Comparison of ENCODE assay signal across 22 mouse cellular contexts in genomic region chr7:118769655-118770054, GRCm38 (mm10). TPM values are rescaled to one million over a fixed set of nuclear protein-coding genes. Genes with fewer than 3 reads are reported as not detected.
DNase-seq lines count a peak whose midpoint lies in the region; ATAC-seq and TF ChIP-seq lines count a peak whose summit lies in the region.
"Had no signal": no experiment of that assay in that cellular context is flagged by ENCODE, and none has a peak within 500 bp of the region (broad histone marks: within the 10 kb centered on the region; RNA-seq: fewer than 3 reads in every experiment).

No protein-coding gene starts in this region.

- no peaks in the 10 kb centered on the region for H3K27me3 ChIP-seq in liver, embryonic 12.5 days (replicated peaks)
- H3K27me3 ChIP-seq in liver, postnatal 0 days (ENCODE audit: insufficient read depth, low read length): no peaks in the 10 kb centered on the region
- H3K27me3 ChIP-seq in hindbrain, embryonic 13.5 days: no peaks in the 10 kb centered on the region
- H3K27me3 ChIP-seq: heart, embryonic 12.5 days; heart, embryonic 15.5 days; Patski had no signal

- no peak overlapping the region for H3K4me2 ChIP-seq in liver, embryonic 12.5 days
- H3K4me2 ChIP-seq in liver, postnatal 0 days (ENCODE audit: low read depth, low read length): no peak overlapping the region
- no peak overlapping the region for H3K4me2 ChIP-seq in hindbrain, embryonic 13.5 days
- H3K4me2 ChIP-seq: heart, embryonic 12.5 days; heart, embryonic 15.5 days; hindbrain, embryonic 14.5 days had no signal

- TF ChIP-seq EP300 in liver, postnatal 0 days (IDR thresholded peaks at IDR 0.05; ENCODE audit: low read depth): no peak

- H3K36me3 ChIP-seq in liver, embryonic 12.5 days: peaks cover 34% of the 10 kb centered on the region
- peaks cover 9% of the 10 kb centered on the region; the same call in 1 of the 2 replicates for H3K36me3 ChIP-seq in liver, postnatal 0 days (replicated peaks; ENCODE audit: insufficient read depth, low read length)
- H3K36me3 ChIP-seq in hindbrain, embryonic 13.5 days: peaks cover 55% of the 10 kb centered on the region
- H3K36me3 ChIP-seq: heart, embryonic 15.5 days had no signal

- H3K9ac ChIP-seq in liver, embryonic 12.5 days: no peak overlapping the region
- no peak overlapping the region for H3K9ac ChIP-seq in liver, postnatal 0 days (replicated peaks)
- H3K9ac ChIP-seq in hindbrain, embryonic 13.5 days: no peak overlapping the region
- H3K9ac ChIP-seq: heart, embryonic 12.5 days; heart, embryonic 15.5 days; hindbrain, embryonic 14.5 days had no signal

- peaks cover 10% of the 10 kb centered on the region; the same call in 1 of the 2 replicates for H3K4me1 ChIP-seq in liver, embryonic 12.5 days
- no peaks in the 10 kb centered on the region for H3K4me1 ChIP-seq in liver, postnatal 0 days (ENCODE audit: insufficient read depth)
- no peaks in the 10 kb centered on the region; the same call in 1 of the 2 replicates for H3K4me1 ChIP-seq in brown adipose tissue, adult 24 weeks (ENCODE audit: control insufficient read depth, insufficient read depth, insufficient read length, low read length)
- H3K4me1 ChIP-seq in hindbrain, embryonic 13.5 days (replicated peaks): peaks cover 4% of the 10 kb centered on the region
- H3K4me1 ChIP-seq: heart, embryonic 15.5 days had no signal

- no peak for DNase-seq in liver, postnatal 0 days
- DNase-seq in NIH3T3 (ENCODE audit: low read depth): peak; percentile 3
- no peak for DNase-seq in cerebellum, adult 9-10 months
- DNase-seq in cerebellum, postnatal 10 days: no peak
- DNase-seq: adrenal gland, postnatal 10 days; cerebellum, adult 18-20 months; cerebellum, adult 9-11 months; cerebellum, postnatal 36 days; gastrocnemius, postnatal 25 days; heart, postnatal 36 days had no signal

- peak; percentile 46; the same call in 1 of the 2 replicates for ATAC-seq in liver, embryonic 12.5 days
- ATAC-seq in liver, postnatal 0 days: no peak
- ATAC-seq in megakaryocyte progenitor cell, adult 5-6 weeks (replicated peaks; ENCODE audit: poor library complexity): peak; percentile 35; the same call in 1 of the 2 replicates
- no peak for ATAC-seq in hindbrain, embryonic 13.5 days (ENCODE audit: low FRiP score)
- ATAC-seq: forebrain, embryonic 14.5 days; hindbrain, postnatal 0 days; inflammation-experienced regulatory T-cells, adult 6 months had no signal

- H3K9me3 ChIP-seq in liver, embryonic 12.5 days (replicated peaks): no peaks in the 10 kb centered on the region
- no peaks in the 10 kb centered on the region for H3K9me3 ChIP-seq in liver, postnatal 0 days (ENCODE audit: low read length)
- H3K9me3 ChIP-seq in hindbrain, embryonic 13.5 days: no peaks in the 10 kb centered on the region
- H3K9me3 ChIP-seq: heart, embryonic 12.5 days; heart, embryonic 15.5 days; hindbrain, embryonic 10.5 days had no signal

- H3K4me3 ChIP-seq in liver, embryonic 12.5 days: no peak overlapping the region
- no peak overlapping the region for H3K4me3 ChIP-seq in liver, postnatal 0 days (ENCODE audit: low read depth, low read length)
- no peak overlapping the region for H3K4me3 ChIP-seq in brown adipose tissue, adult 24 weeks (ENCODE audit: insufficient read depth, low read depth, low read length)
- no peak overlapping the region for H3K4me3 ChIP-seq in hindbrain, embryonic 13.5 days
- H3K4me3 ChIP-seq: heart, embryonic 12.5 days; heart, embryonic 15.5 days; hindbrain, embryonic 10.5 days had no signal

- no peak overlapping the region for H3K27ac ChIP-seq in liver, embryonic 12.5 days
- no peak overlapping the region for H3K27ac ChIP-seq in liver, postnatal 0 days (ENCODE audit: low read depth)
- peak overlapping the region; percentile 20; the same call in 1 of the 2 replicates for H3K27ac ChIP-seq in brown adipose tissue, adult 24 weeks (replicated peaks; ENCODE audit: low read depth, low read length)
- no peak overlapping the region for H3K27ac ChIP-seq in hindbrain, embryonic 13.5 days
- H3K27ac ChIP-seq: heart, embryonic 15.5 days; hindbrain, embryonic 10.5 days; hindbrain, embryonic 14.5 days; hindbrain, postnatal 0 days had no signal

- WGBS in liver, embryonic 12.5 days (ENCODE audit: insufficient replicate concordance): 18% methylated on average over 1 of the region's 1 CpGs
- WGBS in liver, postnatal 0 days (ENCODE audit: insufficient replicate concordance): 39% methylated on average over 1 of the region's 1 CpGs
- 69% methylated on average over 1 of the region's 1 CpGs for WGBS in hindbrain, embryonic 13.5 days

- TF ChIP-seq CTCF in liver, postnatal 0 days (IDR thresholded peaks at IDR 0.05; ENCODE audit: low read depth): no peak

RNA-seq across cellular contexts. Expression of gene Vps35l, which starts 29.6 kb away (rescaled TPM):
- 45.7 and 49.6 TPM in 2 replicates for polyA plus RNA-seq in liver, embryonic 12.5 days (2016; fragmentation: Nextera tagmentation; extraction: Ambion mirVana)
- polyA plus RNA-seq in liver, postnatal 0 days (2015; fragmentation: Nextera tagmentation; extraction: Ambion mirVana): 19.3 and 20.5 TPM in 2 replicates
- 24.0 and 39.6 TPM in 2 replicates for polyA plus RNA-seq in brown adipose tissue, adult 24 weeks (2012; ENCODE audit: insufficient read depth, insufficient read length, missing spikeins)
- total RNA-seq in megakaryocyte progenitor cell, adult 5-6 weeks (2015): 41.7 and 45.1 TPM in 2 replicates
- 37.4 and 37.9 TPM in 2 replicates for total RNA-seq in megakaryocyte progenitor cell, adult 5-6 weeks (2017)
- 93.0 and 95.2 TPM in 2 replicates for polyA plus RNA-seq in hindbrain, embryonic 13.5 days (2015; fragmentation: Nextera tagmentation; extraction: Ambion mirVana)

RNA-seq across cellular contexts. Expression of gene Ccp110, which starts 57.3 kb away (rescaled TPM):
- polyA plus RNA-seq in liver, embryonic 12.5 days (2016; fragmentation: Nextera tagmentation; extraction: Ambion mirVana): 10.4 and 10.8 TPM in 2 replicates
- polyA plus RNA-seq in liver, postnatal 0 days (2015; fragmentation: Nextera tagmentation; extraction: Ambion mirVana): 2.7 and 3.5 TPM in 2 replicates
- 1.0 and 1.3 TPM in 2 replicates for polyA plus RNA-seq in brown adipose tissue, adult 24 weeks (2012; ENCODE audit: insufficient read depth, insufficient read length, missing spikeins)
- 24.0 and 25.0 TPM in 2 replicates for total RNA-seq in megakaryocyte progenitor cell, adult 5-6 weeks (2015)
- total RNA-seq in megakaryocyte progenitor cell, adult 5-6 weeks (2017): 16.2 and 20.2 TPM in 2 replicates
- polyA plus RNA-seq in hindbrain, embryonic 13.5 days (2015; fragmentation: Nextera tagmentation; extraction: Ambion mirVana): 28.1 and 32.5 TPM in 2 replicates

Comparison
In these comparisons a context has a peak if more than half of its experiments do, and no peak if none do; other contexts are left out.
1. ATAC-seq: peak in liver, embryonic 12.5 days (single experiment) and megakaryocyte progenitor cell, adult 5-6 weeks (single experiment); none in liver, postnatal 0 days (single experiment) and hindbrain, embryonic 13.5 days (single experiment).